Mouse (Mus musculus) thymus, postnatal 10 days (tissue): Measurements from ENCODE around the gene Map2k1.
"Not testable (repeated sequence)": the region's sequence is repeated elsewhere in the genome, so short reads cannot be mapped to it uniquely, and the experiment has no call there.

Experiments used
- DNase-seq, 2 experiments: peaks; one replicate each; pipeline ENCODE4 v3.0.0; 2021; ENCODE audit warnings: low spot score in 2 of 2

The Map2k1 gene

DNA sequence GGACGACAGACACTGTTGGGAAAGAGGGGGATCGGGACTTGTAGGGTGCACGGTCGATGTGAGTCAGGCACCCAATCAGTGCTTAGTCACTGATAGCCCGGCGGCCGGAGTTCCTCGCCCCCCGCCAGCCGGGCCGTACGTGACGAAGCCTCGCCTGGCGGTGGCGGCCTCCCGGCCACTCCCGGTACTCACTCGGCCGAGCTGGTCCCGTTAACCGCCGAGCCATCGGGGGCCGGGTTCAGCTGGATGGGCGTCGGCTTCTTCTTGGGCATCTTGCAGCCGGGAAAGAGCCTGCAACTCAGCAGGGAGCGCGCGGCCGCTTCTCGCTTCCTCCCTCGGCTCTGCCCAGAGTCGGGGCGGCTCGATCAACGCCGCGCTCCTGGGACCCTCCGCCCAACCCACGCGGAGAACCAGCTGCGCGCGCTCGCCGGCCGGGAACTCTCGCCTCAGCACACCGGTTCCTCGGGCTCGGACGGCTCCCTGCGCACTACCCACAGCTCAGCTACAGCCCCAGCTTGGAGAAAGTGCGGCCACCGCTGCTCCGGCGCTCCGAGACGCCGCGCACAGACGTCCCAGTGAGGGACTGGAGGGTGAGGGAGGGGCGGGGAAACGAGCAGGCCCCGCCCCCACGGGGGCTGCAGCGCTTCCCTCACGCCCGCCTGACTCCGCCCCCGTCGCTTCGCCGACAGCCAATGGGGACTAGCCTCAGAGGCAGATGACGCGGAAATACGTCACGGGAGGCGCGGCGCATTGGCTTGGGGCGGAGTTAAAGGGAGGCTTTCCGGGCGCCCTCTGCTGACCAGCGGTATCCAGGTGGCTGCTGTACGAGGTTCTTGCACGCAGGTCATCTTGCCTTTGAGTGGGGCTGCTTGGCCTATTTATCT lies at the start of gene Map2k1:
Map2k1 (minus strand) TSS at position 611 of the 884 bp plus-strand sequence.
- peak; percentile 99 to 100 for DNase-seq

DNA sequence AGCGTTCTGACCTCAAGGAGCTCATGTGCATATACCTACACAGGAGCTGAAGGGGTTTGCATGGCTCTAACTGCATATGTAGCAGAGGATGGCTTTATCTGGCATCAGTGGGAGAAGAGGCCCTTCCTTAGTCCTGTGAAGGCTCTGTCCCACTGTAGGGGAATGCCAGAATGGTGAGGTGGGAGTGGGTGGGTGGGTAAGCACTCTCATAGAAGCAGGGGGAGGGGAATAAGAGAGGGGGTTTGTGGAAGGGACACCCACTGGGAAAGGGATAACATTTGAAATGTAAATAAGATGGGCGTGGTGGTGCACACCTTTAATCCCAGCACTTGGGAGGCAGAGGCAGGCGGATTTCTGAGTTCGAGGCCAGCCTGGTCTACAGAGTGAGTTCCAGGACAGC lies 49.7 kb upstream of the Map2k1 start:
- not testable (repeated sequence) for DNase-seq

DNA sequence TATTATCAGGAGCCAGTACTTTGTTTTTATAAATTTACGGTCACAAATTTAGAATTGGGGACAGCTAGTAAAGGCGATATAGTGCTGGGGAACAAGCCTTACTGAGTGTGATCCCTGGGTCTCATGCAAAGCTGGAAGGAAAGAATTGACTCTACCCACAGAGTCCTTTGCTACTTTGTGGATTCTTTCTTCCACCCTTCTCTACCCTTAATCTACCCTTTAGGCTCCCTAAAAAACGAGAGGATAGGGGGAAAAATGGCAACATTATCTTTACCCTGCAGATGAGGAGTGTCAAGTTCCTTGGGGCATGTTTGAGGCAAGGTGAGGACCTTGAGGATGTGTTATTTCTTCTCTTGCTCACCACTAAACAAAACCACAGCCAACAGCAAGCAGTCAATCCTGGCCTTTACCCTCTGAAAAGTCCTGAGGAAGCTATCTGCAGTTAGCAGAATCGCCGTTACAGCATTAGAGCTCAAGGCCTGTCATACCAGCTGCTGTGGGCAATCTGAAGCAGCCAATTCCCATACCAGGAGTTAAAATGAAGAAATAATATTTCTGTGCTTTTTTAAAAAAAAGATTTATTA lies 29.1 kb upstream of the Map2k1 start:
- no peak for DNase-seq

DNA sequence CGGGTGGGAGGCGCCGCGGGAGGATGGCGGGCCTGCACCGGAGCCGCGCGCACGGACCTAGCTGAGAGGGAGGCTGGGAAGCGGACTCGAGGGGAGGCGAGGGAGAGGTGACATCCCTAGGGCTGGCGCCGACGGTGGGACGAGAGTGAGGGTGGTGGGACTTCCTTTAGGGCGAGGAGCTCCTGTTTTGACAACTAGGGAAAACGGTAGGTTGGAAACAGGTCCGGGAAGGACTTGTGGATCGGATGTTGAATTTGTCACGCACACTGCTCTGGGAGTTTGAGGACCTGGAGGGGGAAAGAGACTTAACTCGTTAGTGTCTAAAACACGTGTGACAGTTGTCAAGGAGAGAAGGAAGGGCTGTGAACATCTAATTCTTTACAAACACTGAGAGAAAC lies 28.3 kb upstream of the Map2k1 start:
- DNase-seq = no peak

DNA sequence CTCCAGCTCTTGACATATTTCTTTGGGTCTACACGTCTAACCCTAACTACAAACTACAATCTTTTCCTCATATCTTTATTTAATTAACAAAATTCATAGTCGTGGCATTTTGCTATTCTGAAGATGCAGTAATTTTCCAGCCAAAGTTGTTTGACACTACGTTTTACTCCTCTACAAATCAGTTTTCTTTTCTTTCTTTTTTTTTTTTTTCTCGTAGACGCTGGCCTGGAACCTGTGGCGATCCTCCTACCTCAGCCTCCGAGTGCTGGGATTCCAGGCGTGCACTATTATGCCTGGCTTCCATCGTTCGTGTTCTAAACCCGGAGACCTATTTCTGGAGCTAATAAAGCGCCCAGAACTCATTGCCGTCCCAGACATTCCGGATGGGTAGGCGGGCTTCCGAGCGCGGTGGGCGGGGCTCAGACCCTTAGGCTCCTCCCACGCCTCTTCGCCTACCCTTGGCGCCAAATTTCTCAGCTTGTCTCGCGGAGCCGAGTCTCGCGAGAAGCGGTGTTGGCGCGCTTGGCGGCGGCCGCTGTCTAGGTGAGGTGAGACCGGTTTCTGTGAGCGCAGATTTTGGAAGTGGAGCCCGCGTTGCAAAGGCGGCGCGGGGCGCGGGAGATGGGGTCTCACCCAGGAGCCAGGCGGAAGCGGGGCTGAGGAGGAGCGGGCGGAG lies 27.8 kb upstream of the Map2k1 start, which contains the start of gene Tipin:
Tipin (plus strand) TSS at position 477 of the 676 bp plus-strand sequence.
- DNase-seq = peak; percentile 93 to 97

DNA sequence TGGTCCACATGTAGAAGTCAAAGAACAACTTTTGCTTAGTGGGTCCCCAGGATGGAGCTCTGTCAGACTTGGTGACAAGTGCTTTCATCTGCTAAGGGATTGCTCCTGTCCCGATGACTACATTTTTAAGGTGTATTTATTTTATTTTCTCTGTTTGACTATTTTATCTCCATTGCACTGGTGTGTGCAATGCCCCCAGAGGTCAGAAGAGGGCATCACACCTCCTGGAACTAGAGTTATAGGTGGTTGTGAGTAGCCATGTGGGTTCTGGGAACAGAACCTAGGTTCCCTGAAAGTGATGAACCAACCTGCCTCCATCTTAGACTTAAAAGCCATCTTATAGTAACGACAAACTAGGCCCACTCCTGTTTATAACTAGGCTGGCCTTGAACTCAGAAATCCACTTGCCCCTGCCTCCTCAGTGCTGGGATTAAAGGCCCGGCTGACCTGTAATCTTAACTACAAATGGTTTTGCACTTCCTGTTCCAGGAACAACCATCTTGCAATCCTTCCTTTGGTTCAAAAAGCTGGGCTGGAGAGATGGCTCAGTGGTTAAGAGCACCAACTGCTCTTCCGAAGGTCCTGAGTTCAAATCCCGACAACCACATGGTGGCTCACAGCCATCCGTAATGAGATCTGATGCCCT lies 25.4 kb upstream of the Map2k1 start:
- DNase-seq = no peak

DNA sequence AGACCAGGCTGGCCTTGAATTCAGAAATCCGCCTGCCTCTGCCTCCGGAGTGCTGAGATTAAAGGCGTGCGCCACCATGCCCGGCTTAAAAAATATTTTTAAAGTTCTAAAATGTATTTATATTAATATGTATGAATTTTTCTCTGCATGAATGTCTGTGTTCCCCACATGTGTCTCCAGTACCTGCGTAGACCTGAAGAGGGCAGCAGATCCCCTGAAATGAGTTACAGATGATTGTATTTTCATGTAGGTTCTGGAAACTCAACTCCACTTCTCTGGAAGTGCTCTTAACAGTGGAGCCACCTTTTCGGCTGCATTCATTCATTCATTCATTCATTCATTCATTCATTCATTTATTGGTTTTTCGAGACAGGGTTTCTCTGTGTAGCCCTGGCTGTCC lies 24.3 kb upstream of the Map2k1 start:
- peak; percentile 50 to 74 for DNase-seq

DNA sequence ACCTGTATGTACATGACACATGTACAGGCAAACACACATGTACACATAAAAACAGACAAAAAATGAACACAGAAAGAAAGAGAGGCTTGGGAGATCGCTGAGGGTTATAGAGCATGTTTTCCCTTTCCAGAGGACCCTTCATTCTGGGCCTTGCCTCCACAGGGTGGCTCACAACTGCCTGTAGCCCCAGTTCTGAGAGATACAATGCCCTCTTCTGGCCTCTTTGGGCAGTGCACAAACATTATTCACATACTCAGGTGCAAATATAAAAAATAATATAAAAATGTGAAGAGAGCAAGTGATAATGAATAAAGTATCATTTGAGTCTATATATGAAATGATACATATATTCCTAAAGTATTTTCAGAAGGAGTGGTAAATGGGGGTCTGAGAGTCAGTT lies 21.5 kb upstream of the Map2k1 start:
- DNase-seq = peak in 1 of 2 experiments; percentile 20

DNA sequence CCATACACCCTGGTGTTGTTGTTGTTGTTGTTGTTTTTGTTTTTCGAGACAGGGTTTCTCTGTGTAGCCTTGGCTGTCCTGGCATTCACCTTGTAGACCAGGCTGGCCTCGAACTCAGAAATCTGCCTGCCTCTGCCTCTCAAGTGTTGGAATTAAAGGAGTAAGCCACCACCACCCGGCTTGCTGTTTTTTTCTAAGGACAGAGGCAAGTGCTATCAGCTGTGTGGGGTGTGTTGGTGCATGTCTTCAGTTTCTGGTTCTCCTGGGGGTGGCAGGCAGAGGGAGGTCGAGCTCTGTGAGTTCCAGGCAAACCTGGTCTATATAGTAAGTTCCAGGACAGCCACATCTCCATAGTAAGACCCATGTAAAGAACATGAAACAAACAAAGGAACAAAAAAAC lies 20.9 kb upstream of the Map2k1 start:
- no peak for DNase-seq

DNA sequence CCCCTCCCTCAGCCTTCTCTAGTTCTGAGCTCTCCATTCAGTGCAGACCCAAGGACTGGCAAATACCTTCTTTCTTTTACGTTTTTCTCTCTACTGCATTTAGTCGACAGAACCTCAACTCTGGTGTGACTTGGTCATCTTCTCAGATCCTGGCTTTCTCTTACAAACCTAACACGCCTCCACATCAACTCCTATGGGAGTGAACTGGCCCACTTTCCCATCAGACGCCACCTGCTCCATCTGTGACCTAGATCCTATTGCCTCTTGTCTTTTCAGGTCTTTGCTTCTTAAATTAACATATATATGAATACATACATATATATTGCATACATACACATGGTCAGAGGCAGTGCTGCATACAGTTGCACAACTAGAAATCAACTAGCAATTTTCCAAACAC lies 20.3 kb upstream of the Map2k1 start:
- DNase-seq = no peak

DNA sequence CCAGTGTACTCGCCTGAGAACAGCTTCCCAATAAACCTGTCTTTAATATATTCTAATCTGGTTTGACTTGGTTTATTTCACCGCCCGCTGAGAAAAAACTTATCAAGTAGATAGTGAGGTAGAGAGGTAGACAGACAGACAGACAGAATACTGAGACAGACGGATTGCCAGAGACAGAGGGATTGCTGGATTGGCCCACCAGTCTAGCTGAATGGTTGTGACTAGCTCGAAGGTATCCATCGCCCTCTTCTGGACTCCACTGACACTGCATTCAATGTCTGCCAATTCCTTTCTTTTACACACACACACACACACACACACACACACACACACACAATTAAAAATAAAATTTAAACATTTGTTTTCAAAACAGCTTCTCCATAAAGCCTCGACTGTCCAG lies 19.2 kb upstream of the Map2k1 start:
- DNase-seq = peak in 1 of 2 experiments; percentile 25

DNA sequence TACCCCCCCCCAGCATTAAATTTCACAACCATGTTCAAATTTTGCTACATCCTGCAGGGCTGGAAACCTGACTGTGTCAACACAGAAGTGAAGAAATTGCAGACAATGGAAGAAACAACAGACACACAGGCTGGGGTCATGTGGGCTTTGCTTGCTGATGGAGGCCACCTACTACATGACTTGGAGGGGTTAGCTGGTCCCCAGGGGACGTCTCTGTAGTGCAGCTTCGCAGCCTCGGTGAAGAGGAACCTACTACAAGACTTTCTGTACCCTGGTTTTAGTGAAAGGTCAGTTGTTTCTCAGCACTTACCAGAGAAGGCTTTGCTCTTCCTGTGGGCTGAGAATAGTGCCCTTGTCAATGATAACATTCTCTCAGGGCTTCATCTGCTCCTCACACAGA lies 17.8 kb upstream of the Map2k1 start:
- DNase-seq = no peak

DNA sequence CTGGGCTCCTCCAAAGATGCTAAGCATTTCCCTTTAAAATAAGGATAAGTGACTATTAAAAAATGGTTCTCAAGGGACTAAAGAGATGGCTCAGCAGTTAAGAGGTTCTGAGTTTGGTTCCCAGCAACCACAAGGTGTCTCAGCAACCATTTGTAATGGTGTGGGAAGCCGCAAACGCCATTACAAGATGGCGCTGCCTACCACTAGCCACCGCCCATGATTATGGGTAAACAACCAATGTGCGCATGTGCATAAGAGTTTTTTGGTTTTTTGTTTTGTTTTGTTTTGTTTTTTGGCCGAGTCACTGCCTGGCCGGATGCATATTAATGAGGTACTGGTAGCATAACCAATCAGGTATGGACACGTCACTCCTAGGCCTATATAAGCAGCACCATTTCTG lies 15.4 kb upstream of the Map2k1 start:
- DNase-seq = not testable (repeated sequence)

DNA sequence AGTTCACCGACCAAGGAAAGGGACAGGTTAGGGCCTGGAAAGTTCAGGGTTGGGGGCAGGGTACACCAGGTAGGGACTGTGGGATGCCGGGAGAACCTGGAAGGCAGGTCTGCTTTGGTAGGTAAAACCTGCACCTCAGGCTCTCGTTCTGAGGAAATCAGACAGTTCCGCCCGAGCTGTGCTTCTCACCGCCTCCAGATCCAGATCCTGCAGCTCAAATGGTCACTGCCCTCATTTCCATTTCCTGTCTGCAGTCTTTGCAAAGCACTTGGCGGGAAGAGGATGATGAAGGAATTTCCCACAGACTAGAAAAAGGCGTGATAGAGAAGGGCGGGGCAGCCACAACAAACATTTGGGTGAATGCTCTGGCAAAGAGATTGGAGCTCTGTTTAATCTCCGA lies 14.8 kb upstream of the Map2k1 start:
- DNase-seq = no peak

DNA sequence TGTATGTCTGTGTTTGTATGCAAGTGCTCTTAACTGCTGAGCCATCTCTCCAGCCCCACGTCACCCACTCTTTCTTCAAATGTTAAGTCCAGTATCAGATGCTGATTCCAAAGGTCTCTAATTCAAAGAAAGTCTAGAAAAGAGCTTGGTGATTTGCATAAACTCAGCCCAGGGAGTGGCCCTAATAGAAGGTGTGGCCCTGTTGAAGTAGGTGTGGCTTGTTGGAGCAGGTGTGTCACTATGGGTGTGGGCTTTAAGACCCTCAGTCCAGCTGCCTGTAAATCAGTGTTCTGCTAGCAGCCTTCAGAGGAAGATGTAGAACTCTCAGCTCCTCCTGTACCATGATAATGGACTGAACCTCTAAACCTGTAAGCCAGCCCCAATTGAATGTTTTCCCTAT lies 13.8 kb upstream of the Map2k1 start:
- no peak for DNase-seq

DNA sequence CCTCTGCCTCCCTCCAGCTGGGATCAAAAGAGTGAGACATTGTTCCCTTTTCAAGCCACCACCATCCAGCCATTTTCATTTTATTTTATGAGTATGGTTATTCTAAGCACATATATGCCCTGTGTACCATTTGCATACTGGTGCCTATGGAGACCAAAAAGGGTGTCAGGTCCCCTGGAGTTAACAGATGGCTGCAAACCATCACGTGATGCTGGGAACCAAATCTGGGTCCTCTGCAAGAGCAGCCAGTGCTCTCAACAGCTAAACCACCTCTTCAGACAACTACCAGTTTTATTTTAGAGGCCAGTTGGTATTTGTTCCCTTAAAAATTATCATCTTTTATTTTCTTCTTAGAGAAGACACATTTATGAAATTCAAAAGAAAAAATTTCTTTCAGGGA lies 11.4 kb upstream of the Map2k1 start:
- DNase-seq = no peak

DNA sequence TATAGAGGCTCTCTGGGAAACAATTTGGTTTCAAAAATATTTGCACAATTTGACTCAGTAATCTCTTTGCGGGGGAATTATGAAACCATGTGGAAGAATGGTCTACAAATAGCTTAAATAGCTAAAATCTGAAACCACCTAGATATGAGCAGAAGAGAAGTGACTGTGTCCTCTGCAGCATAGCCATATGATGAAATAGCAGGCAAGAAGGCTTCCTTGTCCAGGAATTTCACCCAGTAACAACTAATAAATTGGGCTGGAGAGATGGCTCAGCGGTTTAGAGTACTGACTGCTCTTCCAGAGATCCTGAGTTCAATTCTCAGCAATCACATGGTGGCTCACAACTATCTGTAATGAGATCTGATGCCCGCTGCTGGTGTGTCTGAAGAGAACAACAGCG lies 7.6 kb upstream of the Map2k1 start:
- no peak for DNase-seq

DNA sequence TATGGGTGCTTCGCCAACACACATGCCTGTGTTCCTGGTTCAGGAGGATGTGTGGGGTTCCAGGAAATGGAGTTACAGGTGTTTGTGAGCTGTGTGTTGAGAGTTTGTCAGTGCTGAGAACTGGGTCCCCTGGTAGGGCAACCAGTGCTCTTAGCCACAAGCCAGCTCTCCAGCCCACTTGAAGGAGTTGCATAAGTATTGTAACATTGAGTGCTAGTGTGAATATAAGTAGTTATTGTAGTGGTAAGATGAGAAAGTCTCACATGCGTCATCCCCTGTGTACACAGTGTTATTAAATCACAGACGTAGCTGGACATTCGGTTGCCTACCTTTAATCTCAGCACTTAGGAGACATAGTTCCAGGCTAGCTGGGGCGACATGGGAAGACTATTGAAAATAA lies 6.5 kb upstream of the Map2k1 start:
- DNase-seq = no peak

DNA sequence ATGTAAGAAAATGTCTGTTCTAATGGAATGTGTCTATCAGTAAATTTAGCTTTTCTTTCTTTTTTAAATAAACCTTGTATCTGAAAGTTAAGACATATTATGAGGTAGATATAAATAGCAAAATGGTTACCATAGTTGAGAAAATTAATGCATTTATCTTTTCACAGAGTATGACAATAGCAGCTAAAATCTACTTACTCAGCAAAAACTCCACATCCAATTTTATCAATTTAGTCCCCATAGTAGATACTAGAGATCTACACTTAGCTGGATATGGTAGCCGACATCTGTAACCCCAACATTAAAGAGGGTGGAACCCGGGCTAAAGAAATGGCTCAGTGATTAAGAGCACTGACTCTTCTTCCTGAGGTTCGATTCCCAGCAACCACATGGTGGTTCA lies 2.8 kb upstream of the Map2k1 start:
- DNase-seq = no peak

DNA sequence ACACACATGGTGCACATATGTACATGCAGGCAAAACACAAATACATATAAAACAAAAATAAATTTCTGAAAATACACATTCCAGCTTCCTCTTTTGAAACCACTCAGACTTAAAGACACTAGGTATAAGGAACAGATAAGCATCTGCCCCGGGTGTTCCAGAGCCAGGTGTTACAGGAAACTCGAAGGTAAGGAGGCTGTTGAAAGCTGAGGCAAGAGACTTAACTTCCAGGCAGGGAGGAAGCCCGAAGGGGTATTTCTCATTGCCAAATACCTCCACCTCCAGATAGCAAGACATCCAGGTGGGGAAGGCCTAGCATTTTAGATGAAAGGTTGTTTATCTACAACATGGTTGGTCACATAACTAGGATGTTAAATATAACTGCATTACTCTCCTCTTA lies 2.0 kb upstream of the Map2k1 start:
- DNase-seq = no peak

DNA sequence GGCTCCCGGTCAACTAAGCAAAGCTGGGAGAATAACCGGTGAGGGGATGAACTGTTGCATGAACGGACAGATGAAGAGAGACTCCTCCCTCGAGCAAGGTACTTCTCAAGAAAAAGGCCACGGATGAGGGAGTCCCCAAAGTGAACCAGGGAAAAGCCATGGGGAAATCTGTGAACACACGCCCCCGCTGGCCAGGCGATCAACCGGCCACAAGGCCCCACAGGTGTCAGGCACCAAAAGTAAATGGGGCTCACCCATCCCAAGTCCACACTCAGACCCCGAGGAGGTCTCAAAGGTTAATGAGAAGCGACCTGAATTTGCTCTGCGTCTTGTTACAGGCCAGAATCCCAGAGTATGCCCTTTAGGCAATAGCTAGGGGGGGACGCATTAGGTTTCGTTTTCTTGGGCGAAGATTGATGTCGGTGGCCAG lies 825 bp downstream of the Map2k1 start:
- DNase-seq = no peak

DNA sequence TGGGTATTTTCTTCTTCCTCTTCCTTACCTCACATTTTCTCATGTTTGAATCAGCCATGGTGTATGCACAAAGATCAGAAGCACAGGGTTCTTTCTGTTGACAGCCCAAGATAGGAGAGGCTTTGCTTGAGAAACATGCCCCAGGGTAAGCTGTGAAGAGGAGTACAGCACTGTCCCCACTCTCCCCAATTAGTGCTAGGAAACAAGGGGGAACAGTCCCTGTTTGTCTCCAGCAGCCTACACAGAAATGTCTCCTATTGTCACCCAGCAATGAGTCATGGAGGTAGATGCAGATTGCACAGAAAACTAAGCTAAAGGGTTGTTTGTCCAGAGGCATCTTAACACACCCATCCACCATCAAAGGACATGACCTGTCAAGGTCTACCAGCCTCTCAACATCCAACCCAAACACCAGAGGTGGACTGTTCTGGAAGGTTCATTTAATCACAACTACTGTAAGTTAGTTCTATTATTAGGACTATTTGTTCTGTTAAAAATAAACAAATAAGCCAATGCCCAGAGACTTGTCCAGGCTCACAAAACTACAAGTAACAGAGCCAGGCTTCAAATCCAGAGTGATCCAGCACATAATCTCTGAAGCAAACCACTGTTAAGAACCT lies 3.2 kb downstream of the Map2k1 start:
- no peak for DNase-seq
